Mouse (Mus musculus) thymus, postnatal 14 days (tissue): Measurements from ENCODE around the gene Gm45337.

ENCODE experiments used
- DNase-seq: peaks from one replicate; pipeline ENCODE4 v3.0.0; 2021

Gene Gm45337

DNA sequence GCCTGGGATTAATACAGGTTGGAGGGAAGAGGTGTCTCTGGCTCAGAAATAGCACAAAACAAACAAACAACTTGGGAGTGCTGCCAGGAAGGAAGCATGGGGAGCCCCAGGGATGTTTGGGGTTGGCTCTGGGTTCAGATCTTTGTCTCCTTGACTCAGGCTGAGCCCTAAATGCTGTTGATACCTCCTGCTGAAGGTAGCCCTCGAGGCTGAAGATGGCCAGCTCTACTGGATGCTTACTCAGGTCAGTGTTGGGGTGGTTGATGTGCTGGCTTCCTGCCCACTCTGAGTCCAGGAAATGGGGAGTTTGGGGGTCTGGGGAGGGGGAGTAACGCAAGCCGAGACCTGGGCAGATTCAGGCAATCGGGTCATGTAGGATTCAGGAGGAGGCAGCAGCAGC, 47.7 kb downstream of the Gm45337 start:
- no peak for DNase-seq

GRCm38 (mm10) chr7:142095183-142095931, 49.0 kb downstream of the Gm45337 start, which contains the start of gene Dusp8:
Gene Dusp8 (minus strand): TSS chr7:142095843.
- peak; percentile 91 for DNase-seq

DNA sequence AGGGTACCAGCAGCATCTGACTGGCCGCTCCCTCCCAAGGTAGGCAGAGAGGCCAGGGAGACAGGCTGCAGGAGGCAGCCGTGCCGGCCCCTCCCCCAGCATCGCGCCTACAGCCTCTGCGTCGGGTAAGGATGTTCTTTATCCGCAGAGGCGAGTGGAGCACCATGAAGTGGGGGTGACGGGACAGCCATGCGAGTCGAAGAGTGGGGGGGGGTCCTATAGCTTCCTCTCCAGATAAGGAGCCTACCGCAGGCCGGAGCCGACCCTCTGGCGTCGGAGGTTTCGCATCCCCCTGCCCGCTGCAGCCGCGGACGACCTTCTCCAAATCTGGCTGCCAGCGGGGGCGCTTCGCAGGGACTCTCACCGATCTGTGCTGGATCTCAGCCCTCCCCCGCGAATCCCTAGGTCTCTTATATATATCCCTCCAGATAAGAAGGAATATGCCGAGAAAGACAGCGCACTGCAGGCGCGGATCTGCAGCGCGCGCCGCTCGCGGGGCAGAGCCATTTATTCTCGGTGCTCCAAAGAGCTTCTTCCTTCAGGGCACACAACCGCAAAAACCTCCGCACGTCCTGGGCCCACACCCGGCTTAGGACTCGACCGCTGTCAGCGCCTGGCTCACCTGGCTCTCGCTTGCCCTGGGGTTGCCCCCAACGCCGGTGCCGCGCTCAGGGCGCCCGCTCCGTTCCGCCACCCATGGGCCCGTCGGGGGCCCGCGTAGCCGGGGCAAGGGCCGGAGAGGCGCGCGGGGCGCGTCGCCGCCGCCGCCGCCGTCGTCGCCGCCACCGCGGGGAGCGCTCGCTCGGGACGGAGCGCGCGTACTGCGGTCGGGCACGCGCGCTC, 49.9 kb downstream of the Gm45337 start:
- DNase-seq, result peak; percentile 43

DNA sequence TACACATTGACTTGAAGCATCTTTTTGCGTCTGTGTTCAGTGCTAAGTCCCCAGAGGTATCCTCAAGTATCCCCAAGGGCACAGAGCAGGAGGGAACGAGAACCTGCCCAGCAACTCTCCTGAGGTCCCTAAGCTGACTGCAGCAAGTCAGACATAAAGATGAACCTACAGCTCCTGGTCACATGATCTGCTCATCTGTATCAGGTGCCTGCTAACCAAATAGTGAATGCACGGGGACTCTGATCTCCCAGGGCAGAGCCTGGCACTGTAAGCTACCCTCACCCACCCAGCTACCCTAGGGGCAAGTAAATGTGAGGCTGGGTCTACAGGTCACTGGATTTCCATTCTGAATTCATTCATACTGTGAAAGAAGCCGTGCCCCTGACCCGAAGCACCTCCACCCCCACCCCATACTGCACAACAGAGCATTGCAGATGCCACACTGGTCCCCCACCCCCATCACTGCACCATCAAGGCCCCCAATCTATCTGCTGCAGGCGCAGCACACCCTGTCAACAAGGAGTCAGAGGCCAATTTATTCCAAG, 50.6 kb downstream of the Gm45337 start:
- DNase-seq, result no peak
